13 mouse cellular contexts compared by ENCODE assay signal in genomic region chr10:69719421-69719820, GRCm38 (mm10).
A peak's percentile ranks its signal among the peaks of the same experiment; 100 is the strongest.
DNase-seq lines count a peak whose midpoint lies in the region; ATAC-seq and TF ChIP-seq lines count a peak whose summit lies in the region.
"Had no signal": no experiment of that assay in that cellular context is flagged by ENCODE, and none has a peak within 500 bp of the region (broad histone marks: within the 10 kb centered on the region; RNA-seq: fewer than 3 reads in every experiment).

No protein-coding gene starts in this region.

- DNase-seq in hindbrain, embryonic 10.5 days (ENCODE audit: low spot score): no peak
- DNase-seq in hindbrain, embryonic 11.5 days (ENCODE audit: low spot score): no peak
- peak; percentile 38 for DNase-seq in retina, postnatal 1 day
- no peak for DNase-seq in retina, embryonic 14.5 days (ENCODE audit: low spot score)
- no peak for DNase-seq in hindbrain, postnatal 0 days (ENCODE audit: low spot score)
- no peak for DNase-seq in spleen, adult 12 weeks (ENCODE audit: low spot score)
- DNase-seq: gastrocnemius, postnatal 25 days; layer of hippocampus, adult 9-11 months; right cerebral cortex, postnatal 25 days; thymus, postnatal 4 days had no signal

- H3K9ac ChIP-seq in hindbrain, embryonic 11.5 days (ENCODE audit: low read depth, low read length): no peak overlapping the region
- no peak overlapping the region for H3K9ac ChIP-seq in hindbrain, postnatal 0 days (replicated peaks; ENCODE audit: low read length)
- no peak overlapping the region for H3K9ac ChIP-seq in intestine, embryonic 15.5 days
- H3K9ac ChIP-seq: embryonic facial prominence, embryonic 15.5 days had no signal

- no peak for TF ChIP-seq CTCF in hindbrain, postnatal 0 days (IDR thresholded peaks at IDR 0.05; ENCODE audit: low read depth)

- no peaks in the 10 kb centered on the region for H3K9me3 ChIP-seq in hindbrain, embryonic 10.5 days
- H3K9me3 ChIP-seq in hindbrain, embryonic 11.5 days (ENCODE audit: control insufficient read depth, low read length): no peaks in the 10 kb centered on the region
- H3K9me3 ChIP-seq in hindbrain, postnatal 0 days (ENCODE audit: low read length): no peaks in the 10 kb centered on the region
- no peaks in the 10 kb centered on the region for H3K9me3 ChIP-seq in intestine, embryonic 15.5 days
- H3K9me3 ChIP-seq: embryonic facial prominence, embryonic 15.5 days had no signal

- H3K4me1 ChIP-seq in hindbrain, embryonic 10.5 days (replicated peaks): peaks cover 39% of the 10 kb centered on the region
- peaks cover 3% of the 10 kb centered on the region; the same call in 1 of the 2 replicates for H3K4me1 ChIP-seq in hindbrain, embryonic 11.5 days (replicated peaks; ENCODE audit: control insufficient read depth, insufficient read depth, low read length)
- peaks cover 21% of the 10 kb centered on the region for H3K4me1 ChIP-seq in hindbrain, postnatal 0 days (ENCODE audit: insufficient read depth, low read length)
- peaks cover 6% of the 10 kb centered on the region for H3K4me1 ChIP-seq in intestine, embryonic 15.5 days (replicated peaks)

- no peak overlapping the region for H3K4me2 ChIP-seq in hindbrain, embryonic 11.5 days (replicated peaks; ENCODE audit: low read depth, low read length)
- peak overlapping the region; percentile 34; the same call in 1 of the 2 replicates for H3K4me2 ChIP-seq in hindbrain, postnatal 0 days (ENCODE audit: low read depth, low read length)
- H3K4me2 ChIP-seq in intestine, embryonic 15.5 days (replicated peaks): no peak overlapping the region
- H3K4me2 ChIP-seq: embryonic facial prominence, embryonic 15.5 days; heart, embryonic 11.5 days had no signal

- no peak for ATAC-seq in hindbrain, embryonic 11.5 days (ENCODE audit: low FRiP score)
- ATAC-seq in hindbrain, postnatal 0 days: no peak
- no peak for ATAC-seq in intestine, embryonic 15.5 days

- H3K36me3 ChIP-seq in hindbrain, embryonic 10.5 days: no peaks in the 10 kb centered on the region
- H3K36me3 ChIP-seq in hindbrain, embryonic 11.5 days (ENCODE audit: control insufficient read depth, insufficient read depth, low read length): no peaks in the 10 kb centered on the region
- no peaks in the 10 kb centered on the region for H3K36me3 ChIP-seq in hindbrain, postnatal 0 days (ENCODE audit: insufficient read depth, low read length)
- H3K36me3 ChIP-seq in intestine, embryonic 15.5 days: no peaks in the 10 kb centered on the region
- H3K36me3 ChIP-seq: embryonic facial prominence, embryonic 15.5 days had no signal

- WGBS in hindbrain, embryonic 10.5 days: 78% methylated on average over 5 of the region's 5 CpGs
- 72% methylated on average over 5 of the region's 5 CpGs for WGBS in hindbrain, embryonic 11.5 days
- 40% methylated on average over 5 of the region's 5 CpGs for WGBS in hindbrain, postnatal 0 days
- WGBS in intestine, embryonic 15.5 days: 85% methylated on average over 5 of the region's 5 CpGs

- peak overlapping the region; percentile 73; the same call in 1 of the 2 replicates for H3K27ac ChIP-seq in hindbrain, embryonic 10.5 days
- H3K27ac ChIP-seq in hindbrain, embryonic 11.5 days (ENCODE audit: low read depth, low read length): no peak overlapping the region
- H3K27ac ChIP-seq in hindbrain, postnatal 0 days: peak overlapping the region; percentile 61; the same call in 1 of the 2 replicates
- no peak overlapping the region for H3K27ac ChIP-seq in intestine, embryonic 15.5 days
- H3K27ac ChIP-seq: embryonic facial prominence, embryonic 15.5 days had no signal

- no peaks in the 10 kb centered on the region for H3K27me3 ChIP-seq in hindbrain, embryonic 10.5 days (ENCODE audit: insufficient read depth, poor library complexity, severe bottlenecking)
- H3K27me3 ChIP-seq in hindbrain, embryonic 11.5 days (ENCODE audit: control insufficient read depth, insufficient read depth, low read length): no peaks in the 10 kb centered on the region
- H3K27me3 ChIP-seq in hindbrain, postnatal 0 days (ENCODE audit: insufficient read depth, low read length): no peaks in the 10 kb centered on the region
- H3K27me3 ChIP-seq in intestine, embryonic 15.5 days (replicated peaks): no peaks in the 10 kb centered on the region
- H3K27me3 ChIP-seq: embryonic facial prominence, embryonic 15.5 days had no signal

- no peak overlapping the region for H3K4me3 ChIP-seq in hindbrain, embryonic 10.5 days
- H3K4me3 ChIP-seq in hindbrain, embryonic 11.5 days (ENCODE audit: low read depth, low read length): no peak overlapping the region
- H3K4me3 ChIP-seq in hindbrain, postnatal 0 days (ENCODE audit: low read length): no peak overlapping the region
- no peak overlapping the region for H3K4me3 ChIP-seq in intestine, embryonic 15.5 days (replicated peaks)
- H3K4me3 ChIP-seq: embryonic facial prominence, embryonic 15.5 days had no signal

Comparison
In these comparisons a context has a peak if more than half of its experiments do, and no peak if none do; other contexts are left out.
1. H3K27ac ChIP-seq: peak in hindbrain, embryonic 10.5 days (single experiment) and hindbrain, postnatal 0 days (single experiment); none in hindbrain, embryonic 11.5 days (single experiment) and intestine, embryonic 15.5 days (single experiment).